Mouse (Mus musculus) brain, embryonic 18.5 days (tissue): ENCODE data around the gene Abtb2.
A peak's percentile ranks its signal among the peaks of the same experiment; 100 is the strongest.

ENCODE experiments used
- DNase-seq: peaks from one replicate; pipeline ENCODE4 v3.0.0-alpha.2; 2012; ENCODE audit warnings: low read depth, low spot score

Abtb2 gene

GRCm38 (mm10) chr2:103584093-103584492 is 18.0 kb downstream of the Abtb2 start:
- no peak for DNase-seq

DNA sequence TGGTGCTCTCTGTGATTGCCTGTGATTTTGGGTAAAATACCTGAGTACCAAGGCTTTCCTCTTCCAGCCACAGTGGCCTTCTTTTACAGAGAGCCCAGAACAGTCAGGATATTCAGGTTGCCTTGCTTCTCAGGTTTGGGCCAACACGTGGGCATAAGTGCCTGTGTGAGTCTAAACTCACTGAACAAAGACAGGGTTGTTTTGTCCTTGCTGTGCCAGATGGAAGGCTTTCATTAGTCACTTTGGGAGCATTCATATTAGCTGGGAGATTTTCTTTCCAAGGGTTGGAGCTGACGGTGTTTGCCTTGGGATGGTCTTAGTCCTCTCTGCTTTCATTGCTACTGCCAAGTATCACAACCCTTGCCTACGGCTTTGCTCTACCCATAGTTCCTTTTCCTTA is 20.3 kb downstream of the Abtb2 start:
- DNase-seq = no peak

- no peak for DNase-seq
Observed at GRCm38 (mm10) chr2:103588776-103589175, 22.7 kb downstream of the Abtb2 start.

GRCm38 (mm10) chr2:103589400-103589799 is 23.3 kb downstream of the Abtb2 start:
- no peak for DNase-seq

DNA sequence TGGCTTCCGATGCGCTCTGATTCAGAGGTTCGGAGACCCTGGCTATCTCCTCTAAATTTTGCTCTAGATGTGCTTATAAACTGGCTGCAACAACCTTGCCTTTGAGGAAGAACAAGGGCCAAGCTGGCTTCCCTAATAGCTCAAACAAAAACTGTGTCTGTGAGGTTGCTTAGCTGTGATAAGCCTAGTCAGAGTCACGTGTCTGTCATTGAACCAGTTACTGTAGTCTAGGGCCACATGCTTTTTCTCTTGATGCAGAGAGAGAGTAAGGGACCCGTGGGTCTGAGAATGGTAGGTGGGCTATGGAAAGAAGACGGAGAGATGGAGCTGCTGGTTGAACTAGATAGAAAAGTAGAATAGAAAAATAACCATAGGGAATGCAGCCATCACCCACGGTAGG is 24.5 kb downstream of the Abtb2 start:
- no peak for DNase-seq

- DNase-seq = no peak
Observed at GRCm38 (mm10) chr2:103591742-103592590, 25.9 kb downstream of the Abtb2 start.

GRCm38 (mm10) chr2:103592591-103592929 is 26.4 kb downstream of the Abtb2 start:
- DNase-seq = no peak

DNA sequence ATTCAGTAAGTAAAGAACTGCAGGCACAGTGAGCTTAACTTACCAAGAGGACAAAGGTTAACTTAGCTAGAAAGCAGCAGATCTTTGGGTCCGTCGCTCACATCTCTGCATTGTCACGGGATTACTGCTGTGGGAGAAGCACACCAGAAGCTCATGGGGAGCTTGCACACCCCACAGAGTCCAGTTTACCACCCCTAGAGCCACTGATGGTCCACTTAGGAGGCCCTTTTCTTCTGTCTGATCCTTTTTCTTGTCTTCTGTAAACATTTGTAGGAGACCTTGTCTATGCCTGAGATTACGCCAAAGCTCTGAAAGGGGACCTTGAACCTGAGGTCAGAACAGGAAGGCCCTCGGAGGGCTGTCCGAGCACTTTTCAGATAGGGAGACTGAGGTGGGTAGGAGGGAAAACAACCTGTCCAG is 28.5 kb downstream of the Abtb2 start:
- DNase-seq = no peak

DNA sequence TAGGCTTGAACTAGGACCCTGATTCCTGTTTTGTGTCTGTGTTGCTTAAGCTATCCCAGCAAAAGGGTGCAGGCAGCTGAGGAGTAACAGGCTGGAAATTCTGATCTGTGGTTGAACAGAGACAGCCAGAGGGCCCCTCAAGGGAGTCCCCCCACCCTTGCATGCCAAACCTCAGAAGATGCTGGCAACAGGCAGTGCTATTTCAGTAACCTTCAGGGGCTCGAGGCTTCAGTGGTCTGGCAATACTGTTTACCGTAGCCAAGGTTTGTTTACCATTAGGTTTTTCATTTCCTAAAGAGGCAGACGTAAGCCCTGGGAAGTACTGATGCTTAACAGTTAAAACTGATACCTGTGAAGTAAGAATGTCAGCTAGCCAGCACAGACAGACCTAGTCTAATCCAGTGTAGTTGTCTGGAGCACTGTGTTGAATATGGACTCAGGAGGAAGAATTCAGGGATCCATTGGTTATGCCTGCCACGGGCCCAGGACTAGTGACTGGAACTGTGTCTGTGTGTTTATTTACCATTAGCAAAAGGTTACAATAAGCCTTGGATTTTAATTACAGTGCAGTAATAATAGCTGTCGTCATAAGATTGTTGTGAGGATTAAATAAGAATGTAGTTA is 29.0 kb downstream of the Abtb2 start:
- no peak for DNase-seq

GRCm38 (mm10) chr2:103599296-103599695 is 33.2 kb downstream of the Abtb2 start:
- DNase-seq = no peak

DNA sequence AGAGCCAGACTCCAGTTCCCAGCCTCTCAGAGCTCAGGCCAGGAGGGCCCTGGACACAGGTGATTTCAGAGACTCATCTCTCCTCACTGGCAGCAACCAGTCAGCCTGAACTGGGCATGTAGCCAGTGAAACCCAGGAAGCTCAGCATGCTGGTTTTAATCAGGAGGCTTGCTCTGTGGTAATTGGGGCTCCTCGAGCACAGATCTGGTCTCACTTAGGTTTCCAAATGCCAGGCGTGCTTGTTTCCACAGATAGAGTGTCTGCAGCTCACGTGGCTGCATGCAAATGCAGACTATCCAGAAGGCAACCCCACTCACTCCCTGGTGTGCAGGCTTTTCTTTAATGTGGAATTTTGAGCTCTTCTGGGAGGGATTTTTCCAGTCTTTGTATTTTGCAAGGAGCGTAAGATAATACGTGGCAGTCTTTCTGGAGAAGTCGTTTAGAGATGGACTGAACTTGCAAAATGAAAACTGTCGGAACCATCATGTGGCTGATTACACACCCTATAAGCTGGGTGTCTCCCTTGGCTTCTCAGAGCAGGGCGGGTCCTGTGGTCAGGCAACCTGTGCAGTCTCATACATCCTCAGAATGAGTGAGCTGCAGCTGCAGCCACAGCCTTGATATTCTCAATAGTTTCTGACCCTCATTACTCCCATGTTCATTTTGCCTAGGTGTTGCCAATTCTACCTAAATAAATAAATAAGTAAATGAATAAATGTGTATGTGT is 34.2 kb downstream of the Abtb2 start:
- peak; percentile 22 for DNase-seq

GRCm38 (mm10) chr2:103601126-103601525 is 35.0 kb downstream of the Abtb2 start:
- DNase-seq = no peak

- DNase-seq = no peak
Observed at GRCm38 (mm10) chr2:103601531-103601930, 35.4 kb downstream of the Abtb2 start.

- DNase-seq = no peak
Observed at GRCm38 (mm10) chr2:103603209-103603608, 37.1 kb downstream of the Abtb2 start.

DNA sequence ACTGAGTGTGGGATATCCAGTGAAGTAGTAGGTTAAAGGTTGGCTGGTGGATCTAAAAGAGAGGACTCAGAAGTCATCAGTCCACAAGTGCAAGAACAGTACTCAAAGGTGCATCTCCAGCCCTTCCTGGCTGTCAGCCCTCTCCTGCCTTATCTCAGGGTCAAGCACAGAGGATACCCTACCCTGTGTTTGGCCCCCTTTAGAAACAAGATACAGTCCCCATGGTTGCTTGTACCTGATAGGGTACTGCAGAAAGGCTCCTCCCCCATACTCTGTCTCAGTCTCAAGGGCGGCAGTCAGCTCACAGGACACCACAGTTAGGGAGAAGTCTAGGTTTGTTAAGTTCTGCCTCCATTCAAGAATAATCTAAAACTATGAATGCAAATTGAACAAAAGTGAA is 37.8 kb downstream of the Abtb2 start:
- DNase-seq = no peak

DNA sequence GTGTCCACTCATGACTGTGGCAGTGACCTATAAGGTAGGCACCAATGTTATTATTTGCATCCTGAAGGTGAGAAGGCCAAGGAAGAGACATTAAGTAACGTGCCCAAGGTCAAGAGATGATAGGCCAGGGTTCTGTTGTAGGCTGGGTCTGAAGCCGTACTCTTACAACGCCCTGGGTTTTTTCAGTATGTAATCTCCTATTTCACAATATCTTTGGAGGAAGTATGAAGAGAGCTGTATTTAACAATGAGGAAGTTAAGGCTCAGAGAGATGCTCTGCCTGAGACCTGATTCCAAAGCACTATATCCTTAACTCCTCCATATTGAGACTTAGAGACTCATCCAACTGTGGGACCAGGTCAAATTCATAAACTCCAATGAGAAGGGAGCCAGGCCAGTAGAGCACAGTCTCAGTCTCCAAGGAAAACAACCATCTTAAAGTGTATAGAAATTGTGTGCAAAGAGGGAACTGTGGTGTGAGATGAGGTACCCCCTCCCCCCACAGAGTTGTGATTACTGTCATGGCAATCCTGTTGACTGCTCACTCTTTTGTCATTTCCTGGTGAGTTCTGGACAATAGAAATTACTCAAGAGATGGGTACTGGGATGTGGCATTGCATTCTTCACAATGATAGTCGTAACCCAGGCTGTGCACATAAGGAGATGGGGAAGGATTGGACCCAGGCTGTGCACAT is 39.8 kb downstream of the Abtb2 start:
- DNase-seq = no peak

- no peak for DNase-seq
Observed at GRCm38 (mm10) chr2:103607926-103608325, 41.8 kb downstream of the Abtb2 start.

GRCm38 (mm10) chr2:103608947-103609346 is 42.8 kb downstream of the Abtb2 start:
- no peak for DNase-seq

- no peak for DNase-seq
Observed at GRCm38 (mm10) chr2:103609499-103609898, 43.4 kb downstream of the Abtb2 start.

GRCm38 (mm10) chr2:103610831-103611535 is 44.9 kb downstream of the Abtb2 start:
- no peak for DNase-seq

DNA sequence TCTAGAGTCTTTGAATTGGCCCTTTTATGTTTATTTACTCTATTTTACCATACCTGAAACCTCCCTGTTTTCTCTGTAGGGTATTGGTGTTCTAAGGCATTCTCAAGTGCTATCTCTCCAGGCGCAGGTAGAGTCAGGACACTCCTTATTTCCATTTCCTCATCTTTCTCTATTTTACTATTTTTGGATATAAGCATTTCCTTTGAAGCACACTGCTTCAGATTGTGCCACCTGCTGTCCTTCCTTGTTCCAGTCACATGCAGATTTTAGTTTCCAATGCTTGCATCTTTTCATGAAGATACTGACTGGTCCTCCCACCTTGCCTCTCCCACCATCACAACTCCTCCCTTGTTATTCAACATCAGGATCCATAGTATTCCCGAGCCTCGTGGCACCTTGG is 47.8 kb downstream of the Abtb2 start:
- no peak for DNase-seq
